Mouse (Mus musculus) testis, adult 2 months (tissue): ENCODE measurements around the gene Pctp.

Experiments used
- CTCF ChIP-seq: fragments of 200-500 bp; IDR thresholded peaks from 2 replicates; pipeline ENCODE4 v1.5.1; 2012; ENCODE audit warnings: low read depth, mild to moderate bottlenecking, inconsistent platforms, low read length, moderate library complexity; ENCODE audit not compliant: control insufficient read depth, insufficient read depth, insufficient replicate concordance
- POLR2A ChIP-seq: fragments of 200-500 bp; IDR thresholded peaks from 2 replicates; pipeline ENCODE4 v1.6.1; 2012; ENCODE audit warnings: low read depth, mild to moderate bottlenecking, inconsistent platforms, low read length, moderate library complexity; ENCODE audit not compliant: control insufficient read depth

GRCm38 (mm10) chr11:90029354-90029753, 26.7 kb upstream of the Pctp start:
- TF ChIP-seq POLR2A: no peak
- TF ChIP-seq CTCF: no peak
